Mouse (Mus musculus) olfactory bulb, adult 2 months (tissue): ENCODE measurements at regions not wholly inside any gene's neighbourhood (a gene's known extent, or its start where the extent isn't known, plus 50 kb on each side); places are given as distances from the start of the nearest gene placed in this dataset.

Source experiments
- CTCF ChIP-seq: fragments of 200-500 bp; IDR thresholded peaks from 2 replicates; pipeline ENCODE4 v1.5.1; 2012; ENCODE audit warnings: low read depth, mild to moderate bottlenecking, low read length, moderate library complexity; ENCODE audit not compliant: insufficient read depth
- POLR2A ChIP-seq: fragments of 200-500 bp; IDR thresholded peaks from 2 replicates; pipeline ENCODE4 v1.6.1; 2012; ENCODE audit warnings: mild to moderate bottlenecking, low read depth, low read length, moderate library complexity; ENCODE audit not compliant: insufficient read depth

DNA sequence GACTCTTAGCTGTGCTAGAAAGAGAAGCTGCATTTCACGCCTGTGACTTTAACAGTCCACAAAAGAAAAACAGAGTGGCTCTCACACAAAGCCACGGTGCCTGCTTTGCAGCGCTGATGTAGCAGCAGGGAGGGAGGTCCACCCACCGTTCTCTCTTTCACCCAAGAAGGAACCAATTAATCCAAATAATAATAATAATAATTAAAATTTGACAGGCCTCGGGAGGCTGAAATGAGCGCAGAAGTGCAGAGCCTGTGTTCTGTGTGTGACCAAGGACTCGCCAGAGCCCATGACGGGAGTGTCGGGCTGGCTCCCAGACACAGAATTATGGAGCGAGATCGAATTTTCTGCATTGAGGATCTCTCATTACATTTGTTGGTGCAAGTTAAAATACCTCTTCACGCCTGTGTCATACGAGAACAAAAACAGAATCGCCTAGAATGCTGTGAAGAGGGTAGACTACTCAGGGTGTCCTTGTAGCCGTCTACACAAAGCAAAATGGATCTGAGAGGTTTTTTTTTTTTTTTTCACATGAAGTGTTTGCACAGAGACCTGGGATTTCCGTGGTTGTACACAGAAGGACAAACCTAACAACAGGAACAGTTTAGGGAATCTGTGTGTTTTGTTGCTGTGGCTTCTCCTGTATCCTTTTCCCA lies 134.3 kb upstream of the Pmfbp1 start:
- no peak for TF ChIP-seq CTCF
- no peak for TF ChIP-seq POLR2A
